Mouse (Mus musculus): ENCODE measurements around the gene Atp6v1a. TPM values are rescaled to one million over a fixed set of nuclear protein-coding genes. Genes with fewer than 3 reads are reported as not detected.

Gene Atp6v1a
- polyA plus RNA-seq, 1 experiment from 2014 or later = 22.6 TPM

GRCm38 (mm10) chr16:44176511-44176910 is 37.0 kb upstream of the Atp6v1a start:
- H3K36me3 ChIP-seq (replicated peaks; ENCODE audit: insufficient read depth, low read length) = peaks cover 6% of the 10 kb centered on the region; the same call in 1 of the 2 replicates
- no peak for DNase-seq
- no peaks in the 10 kb centered on the region for H3K9me3 ChIP-seq (ENCODE audit: low read length)
- no peak overlapping the region for H3K9ac ChIP-seq (replicated peaks)
- no peak overlapping the region for H3K4me2 ChIP-seq (ENCODE audit: low read depth, low read length)
- no peak overlapping the region for H3K4me3 ChIP-seq (ENCODE audit: low read depth, low read length)
- TF ChIP-seq CTCF (IDR thresholded peaks at IDR 0.05; ENCODE audit: low read depth) (no peak), EP300 (IDR thresholded peaks at IDR 0.05; ENCODE audit: low read depth) (no peak)
- ATAC-seq = no peak
- H3K27me3 ChIP-seq (ENCODE audit: insufficient read depth, low read length) = no peaks in the 10 kb centered on the region
- 59% methylated on average over 2 of the region's 2 CpGs for WGBS (ENCODE audit: insufficient replicate concordance)
- no peak overlapping the region for H3K27ac ChIP-seq (ENCODE audit: low read depth)
- H3K4me1 ChIP-seq (ENCODE audit: insufficient read depth) = peaks cover 32% of the 10 kb centered on the region

- Histone ChIP-seq H3K9ac (replicated peaks) (peak overlapping the region; percentile 13; the same call in 1 of the 2 replicates), H3K4me3 (ENCODE audit: low read depth, low read length) (0 out of 2 replicates have a peak overlapping the region, but pooled peaks have one; percentile 1), H3K4me1 (ENCODE audit: insufficient read depth) (peaks cover 32% of the 10 kb centered on the region), H3K27me3 (ENCODE audit: insufficient read depth, low read length) (no peaks in the 10 kb centered on the region), H3K9me3 (ENCODE audit: low read length) (no peaks in the 10 kb centered on the region), H3K27ac (ENCODE audit: low read depth) (peak overlapping the region; percentile 98), H3K4me2 (ENCODE audit: low read depth, low read length) (peak overlapping the region; percentile 88), H3K36me3 (replicated peaks; ENCODE audit: insufficient read depth, low read length) (0 out of 2 replicates have a peak, but pooled peaks cover 3% of the 10 kb centered on the region)
- WGBS (ENCODE audit: insufficient replicate concordance) = 33% methylated on average over 1 of the region's 1 CpGs
- TF ChIP-seq EP300 (IDR thresholded peaks at IDR 0.05; ENCODE audit: low read depth) (no peak), CTCF (IDR thresholded peaks at IDR 0.05; ENCODE audit: low read depth) (no peak)
- ATAC-seq (no peak), DNase-seq (no peak)
Observed at GRCm38 (mm10) chr16:44175001-44175400, 35.5 kb upstream of the Atp6v1a start.

- H3K27me3 ChIP-seq (ENCODE audit: insufficient read depth, low read length) = no peaks in the 10 kb centered on the region
- peak overlapping the region; percentile 88 for H3K4me2 ChIP-seq (ENCODE audit: low read depth, low read length)
- no peaks in the 10 kb centered on the region for H3K9me3 ChIP-seq (ENCODE audit: low read length)
- WGBS (ENCODE audit: insufficient replicate concordance) = 7% methylated on average over 7 of the region's 7 CpGs
- ATAC-seq (no peak), DNase-seq (no peak)
- peak overlapping the region; percentile 89 for H3K4me3 ChIP-seq (ENCODE audit: low read depth, low read length)
- 0 out of 2 replicates have a peak, but pooled peaks cover 3% of the 10 kb centered on the region for H3K36me3 ChIP-seq (replicated peaks; ENCODE audit: insufficient read depth, low read length)
- peaks cover 32% of the 10 kb centered on the region for H3K4me1 ChIP-seq (ENCODE audit: insufficient read depth)
- no peak for TF ChIP-seq CTCF (IDR thresholded peaks at IDR 0.05; ENCODE audit: low read depth)
- TF ChIP-seq EP300 (IDR thresholded peaks at IDR 0.05; ENCODE audit: low read depth) = 0 out of 2 replicates have a peak, but pooled peaks have one; percentile 11
- H3K9ac ChIP-seq (replicated peaks) = peak overlapping the region; percentile 91
- peak overlapping the region; percentile 98 for H3K27ac ChIP-seq (ENCODE audit: low read depth)
Observed at GRCm38 (mm10) chr16:44173966-44174530, 34.5 kb upstream of the Atp6v1a start.

- DNase-seq (peak; percentile 70), ATAC-seq (peak; percentile 59)
- Histone ChIP-seq H3K27me3 (ENCODE audit: insufficient read depth, low read length) (no peaks in the 10 kb centered on the region), H3K27ac (ENCODE audit: low read depth) (peak within 1 kb of the TSS; percentile 98), H3K9ac (replicated peaks) (peak within 1 kb of the TSS; percentile 91), H3K4me1 (ENCODE audit: insufficient read depth) (peaks cover 31% of the 10 kb centered on the region), H3K4me3 (ENCODE audit: low read depth, low read length) (peak within 1 kb of the TSS; percentile 89), H3K9me3 (ENCODE audit: low read length) (no peaks in the 10 kb centered on the region), H3K4me2 (ENCODE audit: low read depth, low read length) (peak within 1 kb of the TSS; percentile 88), H3K36me3 (replicated peaks; ENCODE audit: insufficient read depth, low read length) (no peaks in the 10 kb centered on the region)
- TF ChIP-seq EP300 (IDR thresholded peaks at IDR 0.05; ENCODE audit: low read depth) (no peak), CTCF (IDR thresholded peaks at IDR 0.05; ENCODE audit: low read depth) (no peak)
- WGBS (ENCODE audit: insufficient replicate concordance) = 1% methylated on average over 22 of the region's 77 CpGs
Observed at GRCm38 (mm10) chr16:44173155-44173941, 33.8 kb upstream of the Atp6v1a start, which contains the start of gene Usf3. Gene Usf3, plus strand, starts transcription at chr16:44173246.

- DNase-seq (peak; percentile 97), ATAC-seq (peak; percentile 99)
- TF ChIP-seq CTCF (IDR thresholded peaks at IDR 0.05; ENCODE audit: low read depth) = peak; percentile 70
- peak; percentile 30; the same call in 1 of the 2 replicates for TF ChIP-seq EP300 (IDR thresholded peaks at IDR 0.05; ENCODE audit: low read depth)
- Histone ChIP-seq H3K4me2 (ENCODE audit: low read depth, low read length) (peak overlapping the region; percentile 88), H3K4me3 (ENCODE audit: low read depth, low read length) (peak overlapping the region; percentile 89), H3K9ac (replicated peaks) (peak overlapping the region; percentile 91), H3K36me3 (replicated peaks; ENCODE audit: insufficient read depth, low read length) (no peaks in the 10 kb centered on the region), H3K27me3 (ENCODE audit: insufficient read depth, low read length) (no peaks in the 10 kb centered on the region), H3K4me1 (ENCODE audit: insufficient read depth) (peaks cover 27% of the 10 kb centered on the region), H3K27ac (ENCODE audit: low read depth) (peak overlapping the region; percentile 93), H3K9me3 (ENCODE audit: low read length) (no peaks in the 10 kb centered on the region)
- under 1% methylated on average over 26 of the region's 26 CpGs for WGBS (ENCODE audit: insufficient replicate concordance)
Observed at GRCm38 (mm10) chr16:44172297-44173154, 33.0 kb upstream of the Atp6v1a start.
